Mouse (Mus musculus) megakaryocyte, embryonic 14.5 days (primary cell): ENCODE results near the gene Slc4a4.

ENCODE experiments used
- FLI1 ChIP-seq: IDR thresholded peaks from 2 replicates; pipeline ENCODE4 v1.6.1; 2012; ENCODE audit warnings: low read length, inconsistent platforms, mixed read lengths
- GATA1 ChIP-seq: IDR thresholded peaks from 3 replicates; pipeline ENCODE4 v1.6.1; 2012; ENCODE audit warnings: mixed read lengths, low read length, inconsistent platforms, borderline replicate concordance

DNA sequence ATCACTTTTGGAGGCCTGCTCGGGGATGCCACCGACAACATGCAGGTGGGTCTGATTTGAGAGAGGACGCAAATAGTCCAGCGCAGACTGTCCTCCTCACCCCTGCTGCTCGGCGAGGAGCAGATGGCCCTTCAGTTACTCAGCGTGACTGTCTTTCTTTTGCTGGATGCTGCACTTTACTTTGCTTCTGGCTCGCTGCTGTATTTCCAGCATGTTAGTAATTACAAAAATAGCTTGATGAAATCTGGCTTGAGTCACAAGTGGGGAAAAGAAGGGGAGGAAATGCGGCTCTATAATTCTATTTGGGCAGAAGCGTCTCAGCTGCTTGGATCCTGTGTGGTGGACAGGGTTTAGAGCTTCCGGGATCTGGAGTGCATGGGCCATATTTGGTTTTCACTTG lies 249.2 kb downstream of the Slc4a4 start:
- TF ChIP-seq GATA1, result no peak
- TF ChIP-seq FLI1, result no peak
